In the genomic region with DNA sequence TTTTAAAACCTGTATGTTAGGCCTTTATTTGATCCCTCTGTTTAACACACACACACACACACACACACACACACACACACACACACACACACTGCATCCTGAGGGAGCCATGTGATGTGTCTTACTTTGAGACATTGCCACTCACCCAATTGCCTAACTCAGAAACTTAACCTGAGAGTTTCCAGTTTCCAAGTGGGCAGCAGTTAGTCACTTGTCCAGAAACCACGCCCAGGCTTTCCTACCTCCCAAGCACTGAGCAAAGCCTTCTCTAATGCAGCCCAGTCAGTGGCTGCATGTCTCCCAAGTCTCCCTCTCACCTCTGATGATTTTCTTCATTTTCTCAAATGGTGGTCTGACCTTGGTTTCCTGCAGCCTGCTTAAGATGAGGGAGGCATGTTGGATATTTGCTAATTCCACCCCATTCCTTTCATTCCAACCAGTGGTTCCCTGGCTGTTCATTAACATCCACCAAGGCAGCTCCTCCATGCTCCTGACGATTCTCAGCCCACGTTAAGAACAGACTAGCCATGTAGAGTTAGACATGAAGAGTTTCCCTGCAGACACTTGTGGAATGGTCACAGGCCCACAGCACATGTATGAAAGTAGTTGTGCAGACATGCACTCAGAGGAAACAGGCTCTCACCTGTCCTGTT, we compare ENCODE assay signal across 17 mouse cellular contexts. TPM values are rescaled to one million over a fixed set of nuclear protein-coding genes. Genes with fewer than 3 reads are reported as not detected.
A peak's percentile ranks its signal among the peaks of the same experiment; 100 is the strongest.
DNase-seq lines count a peak whose midpoint lies in the region; ATAC-seq and TF ChIP-seq lines count a peak whose summit lies in the region.
"Had no signal": no experiment of that assay in that cellular context is flagged by ENCODE, and none has a peak within 500 bp of the region (broad histone marks: within the 10 kb centered on the region; RNA-seq: fewer than 3 reads in every experiment).

No protein-coding gene starts in this region.

- TF ChIP-seq CTCF in kidney, adult 2 months (conservative IDR thresholded peaks at IDR 0.05; ENCODE audit: insufficient read depth, insufficient read length, low read depth, low read length) = no peak

- WGBS in liver, embryonic 15.5 days (ENCODE audit: insufficient replicate concordance) = 46% methylated on average over 3 of the region's 3 CpGs
- 60% methylated on average over 3 of the region's 3 CpGs for WGBS in liver, embryonic 11.5 days
- 23% methylated on average over 3 of the region's 3 CpGs for WGBS in kidney, adult 2 months

- no peak for TF ChIP-seq POLR2A in kidney, adult 2 months (IDR thresholded peaks at IDR 0.05; ENCODE audit: low read depth, low read length)

- no peak overlapping the region for H3K4me3 ChIP-seq in liver, embryonic 15.5 days (replicated peaks)
- H3K4me3 ChIP-seq in liver, embryonic 11.5 days (ENCODE audit: low read depth, low read length) = no peak overlapping the region
- no peak overlapping the region for H3K4me3 ChIP-seq in kidney, adult 2 months (ENCODE audit: insufficient read depth, low read depth, low read length)
- H3K4me3 ChIP-seq: forebrain, embryonic 12.5 days; hindbrain, embryonic 12.5 days; limb, embryonic 13.5 days; midbrain, embryonic 15.5 days had no signal

- DNase-seq in liver, embryonic 11.5 days (ENCODE audit: low spot score) = no peak
- DNase-seq in kidney, adult 2 months = peak; percentile 86
- peak; percentile 73 for DNase-seq in kidney, postnatal 14 days
- peak; percentile 57 for DNase-seq in lung, postnatal 36 days
- no peak for DNase-seq in cerebellum, postnatal 10 days
- no peak for DNase-seq in ovary, postnatal 10 days (ENCODE audit: low spot score)
- DNase-seq: cerebellum, postnatal 14 days; gastrocnemius, postnatal 25 days; heart, postnatal 10 days; right cerebral cortex, adult 18-20 months had no signal

- no peak overlapping the region for H3K4me2 ChIP-seq in liver, embryonic 15.5 days
- no peak overlapping the region for H3K4me2 ChIP-seq in liver, embryonic 11.5 days
- H3K4me2 ChIP-seq: forebrain, embryonic 12.5 days; hindbrain, embryonic 12.5 days; limb, embryonic 13.5 days; midbrain, embryonic 15.5 days had no signal

- H3K4me1 ChIP-seq in liver, embryonic 15.5 days (replicated peaks) = peaks cover 71% of the 10 kb centered on the region
- peaks cover 12% of the 10 kb centered on the region for H3K4me1 ChIP-seq in liver, embryonic 11.5 days (replicated peaks; ENCODE audit: control insufficient read depth, insufficient read depth, low read length)
- peaks cover 18% of the 10 kb centered on the region for H3K4me1 ChIP-seq in kidney, adult 2 months (ENCODE audit: control insufficient read depth, insufficient read depth, low read length)
- H3K4me1 ChIP-seq: hindbrain, embryonic 12.5 days; limb, embryonic 13.5 days; midbrain, embryonic 15.5 days had no signal

- ATAC-seq in liver, embryonic 15.5 days (ENCODE audit: insufficient read depth) = no peak
- ATAC-seq in liver, embryonic 11.5 days (replicated peaks; ENCODE audit: low FRiP score) = no peak
- ATAC-seq: midbrain, embryonic 15.5 days had no signal

- 0 out of 2 replicates have a peak, but pooled peaks cover 9% of the 10 kb centered on the region for H3K27me3 ChIP-seq in liver, embryonic 15.5 days
- peaks cover 4% of the 10 kb centered on the region for H3K27me3 ChIP-seq in liver, embryonic 11.5 days (replicated peaks; ENCODE audit: control insufficient read depth, insufficient read depth, low read length)
- H3K27me3 ChIP-seq in kidney, adult 2 months (replicated peaks; ENCODE audit: control insufficient read depth, insufficient read depth, low read length) = no peaks in the 10 kb centered on the region

- no peaks in the 10 kb centered on the region for H3K9me3 ChIP-seq in liver, embryonic 15.5 days (replicated peaks)
- no peaks in the 10 kb centered on the region for H3K9me3 ChIP-seq in liver, embryonic 11.5 days (ENCODE audit: control insufficient read depth, low read length)
- H3K9me3 ChIP-seq: forebrain, embryonic 12.5 days; hindbrain, embryonic 12.5 days; limb, embryonic 13.5 days; midbrain, embryonic 15.5 days had no signal

- H3K9ac ChIP-seq in liver, embryonic 15.5 days = no peak overlapping the region
- H3K9ac ChIP-seq in liver, embryonic 11.5 days (ENCODE audit: low read depth, low read length) = no peak overlapping the region
- H3K9ac ChIP-seq: forebrain, embryonic 12.5 days; hindbrain, embryonic 12.5 days; limb, embryonic 13.5 days; midbrain, embryonic 15.5 days had no signal

- H3K27ac ChIP-seq in liver, embryonic 15.5 days (replicated peaks) = peak overlapping the region; percentile 42; the same call in 1 of the 2 replicates
- no peak overlapping the region for H3K27ac ChIP-seq in liver, embryonic 11.5 days (ENCODE audit: low read depth, low read length)
- peak overlapping the region; percentile 92 for H3K27ac ChIP-seq in kidney, adult 2 months (ENCODE audit: insufficient read depth, low read depth, low read length)
- H3K27ac ChIP-seq: forebrain, embryonic 12.5 days; hindbrain, embryonic 12.5 days; limb, embryonic 13.5 days; midbrain, embryonic 15.5 days had no signal

- H3K36me3 ChIP-seq in liver, embryonic 15.5 days (replicated peaks) = no peaks in the 10 kb centered on the region
- H3K36me3 ChIP-seq in liver, embryonic 11.5 days (ENCODE audit: control insufficient read depth, insufficient read depth, low read length) = no peaks in the 10 kb centered on the region
- no peaks in the 10 kb centered on the region for H3K36me3 ChIP-seq in kidney, adult 2 months (ENCODE audit: control insufficient read depth, insufficient read depth, low read length)
- H3K36me3 ChIP-seq: forebrain, embryonic 12.5 days; hindbrain, embryonic 12.5 days; limb, embryonic 13.5 days; midbrain, embryonic 15.5 days had no signal

RNA-seq across cellular contexts. Expression of a gene that starts 1.6 kb away (rescaled TPM):
- polyA plus RNA-seq in liver, embryonic 15.5 days (2015; fragmentation: Nextera tagmentation; extraction: Ambion mirVana) = 25.4 and 25.5 TPM in 2 replicates
- polyA plus RNA-seq in liver, embryonic 11.5 days (2014; fragmentation: Nextera tagmentation; extraction: Ambion mirVana) = 24.2 and 25.8 TPM in 2 replicates
- polyA plus RNA-seq in kidney, adult 2 months (2012; rRNA removed) = 3,641 and 4,008 TPM in 2 replicates

RNA-seq across cellular contexts. Expression of a gene that starts 30.7 kb away (rescaled TPM):
- polyA plus RNA-seq in liver, embryonic 15.5 days (2015; fragmentation: Nextera tagmentation; extraction: Ambion mirVana) = 26.5 and 31.0 TPM in 2 replicates
- polyA plus RNA-seq in liver, embryonic 11.5 days (2014; fragmentation: Nextera tagmentation; extraction: Ambion mirVana) = 42.7 and 47.6 TPM in 2 replicates
- polyA plus RNA-seq in kidney, adult 2 months (2012; rRNA removed) = 1.7 and 1.8 TPM in 2 replicates

RNA-seq across cellular contexts. Expression of a gene that starts 47.2 kb away (rescaled TPM):
- polyA plus RNA-seq in liver, embryonic 15.5 days (2015; fragmentation: Nextera tagmentation; extraction: Ambion mirVana) = 0.05 TPM in 1 of 2 replicates, not detected in the other
- 0.29 and 0.30 TPM in 2 replicates for polyA plus RNA-seq in liver, embryonic 11.5 days (2014; fragmentation: Nextera tagmentation; extraction: Ambion mirVana)
- 0.04 and 0.06 TPM in 2 replicates for polyA plus RNA-seq in kidney, adult 2 months (2012; rRNA removed)
- polyA plus RNA-seq: limb, embryonic 13.5 days; small intestine, adult 2 months; thymus, postnatal 0 days had no signal

Comparison
In these comparisons a context has a peak if more than half of its experiments do, and no peak if none do; other contexts are left out.
1. DNase-seq: peak in kidney, adult 2 months (single experiment), kidney, postnatal 14 days (single experiment) and lung, postnatal 36 days (single experiment); none in liver, embryonic 11.5 days (single experiment), cerebellum, postnatal 10 days (0 of 2) and ovary, postnatal 10 days (single experiment).
2. RNA of a gene that starts 1.6 kb away (polyA plus RNA-seq): 3,641 to 4,008 TPM in kidney, adult 2 months; 24.2 to 25.8 TPM in liver, embryonic 11.5 days and 25.4 to 25.5 TPM in liver, embryonic 15.5 days; every median in the first group is over 100 times any median in the second.